Mouse (Mus musculus) CH12.LX (cell line): ENCODE results near the gene Stk39. TPM values are rescaled to one million over a fixed set of nuclear protein-coding genes. Genes with fewer than 3 reads are reported as not detected.

Experiments used
- DNase-seq: peaks from one replicate; pipeline ENCODE4 v3.0.0-alpha.2; 2013; ENCODE audit errors: extremely low read depth
- H3K27ac ChIP-seq: 2 replicates; pipeline ENCODE4 v1.5.1; 2012; ENCODE audit warnings: low read depth, mild to moderate bottlenecking, control low read depth, moderate library complexity; ENCODE audit not compliant: insufficient read depth
- H3K27me3 ChIP-seq: replicated peaks from 2 replicates; pipeline ENCODE3; 2012; ENCODE audit warnings: inconsistent platforms
- H3K36me3 ChIP-seq, 2 experiments: replicated peaks in 1 of 2; 2 replicates each; pipeline versions ENCODE3 to v1.6.1; 2012; ENCODE audit warnings: inconsistent platforms in 1 of 2, low read length in 1 of 2, mild to moderate bottlenecking in 1 of 2, mixed read lengths in 1 of 2, moderate library complexity in 1 of 2; ENCODE audit not compliant: control insufficient read depth in 1 of 2, insufficient read depth in 1 of 2
- H3K4me1 ChIP-seq, 2 experiments: 2 replicates each; pipeline ENCODE4 v1.6.1; 2012; ENCODE audit warnings: inconsistent platforms in 1 of 2, moderate library complexity in 1 of 2; ENCODE audit not compliant: insufficient read depth in 2 of 2, control insufficient read depth in 1 of 2
- H3K4me2 ChIP-seq: 2 replicates; pipeline ENCODE4 v1.6.1; 2012; ENCODE audit warnings: low read depth, mild to moderate bottlenecking, control low read depth; ENCODE audit not compliant: poor library complexity, insufficient read depth, severe bottlenecking
- H3K4me3 ChIP-seq, 3 experiments: fragments of 150-350 bp in 1 of 3; sonication (generic) in 1 of 3; replicated peaks in 1 of 3; 2 replicates each; pipeline versions ENCODE3 to v1.5.1; 2011 to 2012; ENCODE audit warnings: low read depth in 2 of 3, low read length in 2 of 3, mild to moderate bottlenecking in 2 of 3, moderate library complexity in 2 of 3, control low read depth in 1 of 3, improper control_type of control experiment in 1 of 3, inconsistent platforms in 1 of 3, mixed read lengths in 1 of 3; ENCODE audit not compliant: poor library complexity in 1 of 3
- H3K79me2 ChIP-seq: replicated peaks from 2 replicates; pipeline ENCODE4 v1.6.1; 2012; ENCODE audit warnings: mild to moderate bottlenecking, moderate library complexity; ENCODE audit not compliant: control insufficient read depth, poor library complexity, insufficient read depth, severe bottlenecking; ENCODE audit errors: extremely low read depth
- H3K9ac ChIP-seq: 2 replicates; pipeline ENCODE4 v1.6.1; 2012; ENCODE audit warnings: low read depth, mild to moderate bottlenecking, control low read depth, moderate library complexity; ENCODE audit not compliant: insufficient read depth
- H3K9me3 ChIP-seq: replicated peaks from 2 replicates; pipeline ENCODE3; 2012; ENCODE audit warnings: low read length, inconsistent platforms, mixed read lengths
- BHLHE40 ChIP-seq: IDR thresholded peaks from 2 replicates; pipeline ENCODE4 v1.6.1; 2011; ENCODE audit warnings: mild to moderate bottlenecking, low read depth, low read length, improper control_type of control experiment
- ELF1 ChIP-seq: IDR thresholded peaks from 2 replicates; pipeline ENCODE4 v1.6.1; 2014; ENCODE audit warnings: low read depth, mild to moderate bottlenecking, inconsistent platforms, low read length, improper control_type of control experiment
- ETS1 ChIP-seq: conservative IDR thresholded peaks from 2 replicates; pipeline ENCODE4 v1.6.1; 2012; ENCODE audit warnings: low read depth, mild to moderate bottlenecking, inconsistent platforms, low read length, improper control_type of control experiment, moderate library complexity
- HCFC1 ChIP-seq: IDR thresholded peaks from 2 replicates; pipeline ENCODE4 v1.6.1; 2012; ENCODE audit warnings: low read depth, mild to moderate bottlenecking, inconsistent platforms, low read length, improper control_type of control experiment
- IRF4 ChIP-seq: IDR thresholded peaks from 2 replicates; pipeline ENCODE4 v1.6.1; 2014; ENCODE audit warnings: low read depth, mild to moderate bottlenecking, inconsistent platforms, low read length, improper control_type of control experiment
- JUN ChIP-seq: IDR thresholded peaks from 2 replicates; pipeline ENCODE4 v1.6.1; 2011; ENCODE audit warnings: low read depth, mild to moderate bottlenecking, low read length, improper control_type of control experiment, moderate library complexity; ENCODE audit not compliant: insufficient read depth
- JUND ChIP-seq: conservative IDR thresholded peaks from 2 replicates; pipeline ENCODE4 v1.6.1; 2011; ENCODE audit warnings: low read depth, low read length, improper control_type of control experiment
- KAT2A ChIP-seq: IDR thresholded peaks from 2 replicates; pipeline ENCODE4 v1.6.1; 2012; ENCODE audit warnings: low read length, improper control_type of control experiment, inconsistent platforms; ENCODE audit not compliant: insufficient replicate concordance
- MAFK ChIP-seq: IDR thresholded peaks from 2 replicates; pipeline ENCODE4 v1.6.1; 2011; ENCODE audit warnings: low read length, improper control_type of control experiment; ENCODE audit not compliant: insufficient replicate concordance
- MAX ChIP-seq: IDR thresholded peaks from 2 replicates; pipeline ENCODE4 v1.6.1; 2011; ENCODE audit warnings: low read length, improper control_type of control experiment
- MAZ ChIP-seq: IDR thresholded peaks from 2 replicates; pipeline ENCODE4 v1.6.1; 2012; ENCODE audit warnings: low read depth, mild to moderate bottlenecking, inconsistent platforms, low read length, improper control_type of control experiment, moderate library complexity
- MEF2A ChIP-seq: IDR thresholded peaks from 2 replicates; pipeline ENCODE4 v1.6.1; 2014; ENCODE audit warnings: low read depth, mild to moderate bottlenecking, inconsistent platforms, low read length, improper control_type of control experiment, borderline replicate concordance
- MXI1 ChIP-seq: IDR thresholded peaks from 2 replicates; pipeline ENCODE4 v1.6.1; 2011; ENCODE audit warnings: mild to moderate bottlenecking, low read depth, low read length, improper control_type of control experiment
- NELFE ChIP-seq: IDR thresholded peaks from 2 replicates; pipeline ENCODE4 v1.6.1; 2011; ENCODE audit warnings: low read depth, low read length, improper control_type of control experiment
- NRF1 ChIP-seq: IDR thresholded peaks from 2 replicates; pipeline ENCODE4 v1.6.1; 2014; ENCODE audit warnings: low read depth, mild to moderate bottlenecking, inconsistent platforms, low read length, improper control_type of control experiment, moderate library complexity
- PAX5 ChIP-seq: IDR thresholded peaks from 2 replicates; pipeline ENCODE4 v1.6.1; 2012; ENCODE audit warnings: low read length, inconsistent platforms, mixed read lengths
- POLR2A ChIP-seq: IDR thresholded peaks from 2 replicates; pipeline ENCODE4 v1.6.1; 2011; ENCODE audit warnings: low read depth, mild to moderate bottlenecking, improper control_type of control experiment, low read length
- RAD21 ChIP-seq: IDR thresholded peaks from 2 replicates; pipeline ENCODE4 v1.6.1; 2011; ENCODE audit warnings: low read depth, mild to moderate bottlenecking, low read length, improper control_type of control experiment, moderate library complexity
- SIN3A ChIP-seq: IDR thresholded peaks from 2 replicates; pipeline ENCODE4 v1.6.1; 2012; ENCODE audit warnings: low read length, improper control_type of control experiment, inconsistent platforms
- TBP ChIP-seq: conservative IDR thresholded peaks from 2 replicates; pipeline ENCODE4 v1.6.1; 2011; ENCODE audit warnings: low read depth, low read length, improper control_type of control experiment
- UBTF ChIP-seq: IDR thresholded peaks from 2 replicates; pipeline ENCODE4 v1.6.1; 2012; ENCODE audit warnings: low read depth, mild to moderate bottlenecking, inconsistent platforms, low read length, improper control_type of control experiment, moderate library complexity
- ZKSCAN1 ChIP-seq: IDR thresholded peaks from 2 replicates; pipeline ENCODE4 v1.6.1; 2012; ENCODE audit warnings: low read depth, inconsistent platforms, low read length, improper control_type of control experiment, borderline replicate concordance
- ZNF384 ChIP-seq: IDR thresholded peaks from 2 replicates; pipeline ENCODE4 v1.6.1; 2012; ENCODE audit warnings: low read depth, low read length, improper control_type of control experiment, inconsistent platforms
- dilution Hi-C: fragments of 300-500 bp; cut with MboI; formaldehyde crosslinking; loops from 2 replicates; pipeline ENCODE4 v1.14.3; 2020; ENCODE audit warnings: low sequenced_read_pairs; ENCODE audit not compliant: extremely low pct_unique_long_range_greater_than_20kb, extremely low pct_ligation_motif_present
- in situ Hi-C: fragments of 300-500 bp; cut with MboI; formaldehyde crosslinking; loops from 3 replicates; pipeline ENCODE4 v1.14.3; 2019; ENCODE audit warnings: low sequenced_read_pairs, low pct_ligation_motif_present, low pct_unique_long_range_greater_than_20kb, mixed read lengths
- polyA plus RNA-seq: library from polyadenylated mRNA; unstranded; fragments of >175 nt; gene quantifications from 2 replicates; pipeline ENCODE4 v1.2.1, GENCODE M21; 2012; ENCODE audit warnings: low read depth; ENCODE audit not compliant: insufficient read length
- total RNA-seq, 2 experiments: library from RNA; depleted of rRNA; stranded (reverse); fragments of 300-350 nt in 1 of 2; fragments of >200 nt in 1 of 2; gene quantifications; 2 replicates each; pipeline ENCODE4 v1.2.3; 2012 to 2014

Gene Stk39
- total and polyA plus RNA-seq, 3 experiments = not detected

DNA sequence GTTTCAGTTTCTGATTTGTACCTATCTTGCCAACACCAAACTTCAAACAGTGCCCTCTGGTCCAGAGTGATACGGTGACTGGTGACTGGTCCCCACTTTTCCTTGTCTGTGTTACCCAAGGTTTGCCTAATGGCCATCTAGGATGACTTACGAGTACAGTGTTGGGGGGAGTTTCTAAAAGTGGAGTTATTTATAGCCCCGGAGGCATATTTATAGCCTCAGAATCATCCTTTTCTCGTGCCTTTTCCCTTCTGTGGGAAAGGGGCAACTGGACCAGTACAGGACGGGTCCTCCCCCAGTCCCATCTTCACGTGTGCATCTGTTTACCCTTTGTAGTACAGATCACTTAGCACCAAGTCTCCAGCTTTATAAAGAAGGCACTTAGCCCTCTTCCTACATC lies 15.2 kb downstream of the Stk39 start:
- dilution Hi-C loops = no loop called here
- H3K4me1 ChIP-seq = no peaks in the 10 kb centered on the region
- no peak overlapping the region for H3K4me3 ChIP-seq
- H3K4me2 ChIP-seq = no peak overlapping the region
- peaks cover 63% of the 10 kb centered on the region for H3K9me3 ChIP-seq
- H3K27ac ChIP-seq = no peak overlapping the region
- DNase-seq = no peak
- H3K36me3 ChIP-seq = no peaks in the 10 kb centered on the region
- in situ Hi-C loops = no loop called here
- TF ChIP-seq ELF1 (no peak), RAD21 (no peak), MAFK (no peak), JUN (no peak), KAT2A (no peak), HCFC1 (no peak), POLR2A (no peak), ETS1 (no peak), MEF2A (no peak), MAZ (no peak), ZKSCAN1 (no peak), PAX5 (no peak), MAX (no peak), NRF1 (no peak)
- no peak overlapping the region for H3K9ac ChIP-seq
- H3K27me3 ChIP-seq = no peaks in the 10 kb centered on the region
- H3K79me2 ChIP-seq = no peaks in the 10 kb centered on the region

DNA sequence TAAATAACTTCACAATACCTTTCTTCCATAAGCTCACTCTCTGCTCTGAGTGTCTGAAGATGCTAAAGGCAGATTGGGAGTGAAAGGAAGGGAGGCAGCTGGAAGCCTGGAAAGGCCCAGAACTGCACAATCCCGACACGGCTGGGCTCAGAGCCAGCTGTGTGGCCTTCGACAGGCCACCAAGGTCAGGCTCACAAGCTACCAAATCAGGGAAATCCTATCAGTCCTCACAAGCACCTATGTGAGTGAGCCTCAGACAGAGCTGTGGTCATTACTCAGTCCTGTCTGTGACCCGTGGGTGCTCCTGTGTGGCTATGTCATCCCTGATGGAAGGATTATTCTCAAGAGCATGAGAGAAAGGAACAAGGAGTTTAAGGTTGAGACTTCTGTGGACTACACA lies 19.7 kb downstream of the Stk39 start:
- in situ Hi-C loops (no loop called here), dilution Hi-C loops (no loop called here)
- H3K9me3 ChIP-seq = peaks cover 61% of the 10 kb centered on the region
- H3K27me3 ChIP-seq = no peaks in the 10 kb centered on the region
- no peak overlapping the region for H3K9ac ChIP-seq
- no peak overlapping the region for H3K4me3 ChIP-seq
- H3K36me3 ChIP-seq = no peaks in the 10 kb centered on the region
- no peak for DNase-seq
- no peak overlapping the region for H3K4me2 ChIP-seq
- no peaks in the 10 kb centered on the region for H3K79me2 ChIP-seq
- H3K27ac ChIP-seq = no peak overlapping the region
- H3K4me1 ChIP-seq = no peaks in the 10 kb centered on the region
- TF ChIP-seq ETS1 (no peak), TBP (no peak), JUND (no peak), MAZ (no peak), SIN3A (no peak), HCFC1 (no peak), MXI1 (no peak), NELFE (no peak), IRF4 (no peak), POLR2A (no peak), KAT2A (no peak), ZNF384 (no peak), BHLHE40 (no peak), UBTF (no peak)
